Mouse (Mus musculus): ENCODE results near the gene Ddx24.
A peak's percentile ranks its signal among the peaks of the same experiment; 100 is the strongest.
"Not testable (repeated sequence)": the region's sequence is repeated elsewhere in the genome, so short reads cannot be mapped to it uniquely, and the experiment has no call there.

Gene Ddx24

GRCm38 (mm10) chr12:103425729-103426470 lies at the start of gene Ddx24:
Gene Ddx24 (minus strand): TSS chr12:103425830.
- DNase-seq, result peak; percentile 99

- DNase-seq, result no peak
These were observed 48.9 kb upstream of the Ddx24 start for GRCm38 (mm10) chr12:103474481-103474880.

DNA sequence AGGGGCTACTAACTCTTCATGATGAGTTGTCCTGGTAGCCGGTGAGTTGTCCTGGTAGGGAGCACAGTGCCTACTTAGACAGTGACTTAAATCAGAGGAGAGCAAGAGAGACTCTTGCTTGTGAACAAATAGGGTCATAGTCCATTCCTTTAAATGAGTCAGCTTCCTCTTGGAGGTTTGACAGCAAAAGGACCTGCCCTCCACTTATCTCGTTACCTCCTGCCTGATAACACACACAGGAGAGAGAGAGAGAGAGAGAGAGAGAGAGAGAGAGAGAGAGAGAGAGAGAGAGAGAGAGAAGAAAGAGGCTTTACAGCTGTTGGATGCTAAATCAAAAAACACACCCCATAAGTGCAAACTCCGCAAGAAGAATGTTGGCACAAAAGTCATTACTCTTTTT lies 31.5 kb upstream of the Ddx24 start, which contains the start of gene Ifi27l2b:
TSS of gene Ifi27l2b (minus strand) at position 84 of the 400 bp plus-strand sequence.
- DNase-seq, result no peak

- not testable (repeated sequence) for DNase-seq
These were observed 31.1 kb upstream of the Ddx24 start for GRCm38 (mm10) chr12:103456727-103457126.

DNA sequence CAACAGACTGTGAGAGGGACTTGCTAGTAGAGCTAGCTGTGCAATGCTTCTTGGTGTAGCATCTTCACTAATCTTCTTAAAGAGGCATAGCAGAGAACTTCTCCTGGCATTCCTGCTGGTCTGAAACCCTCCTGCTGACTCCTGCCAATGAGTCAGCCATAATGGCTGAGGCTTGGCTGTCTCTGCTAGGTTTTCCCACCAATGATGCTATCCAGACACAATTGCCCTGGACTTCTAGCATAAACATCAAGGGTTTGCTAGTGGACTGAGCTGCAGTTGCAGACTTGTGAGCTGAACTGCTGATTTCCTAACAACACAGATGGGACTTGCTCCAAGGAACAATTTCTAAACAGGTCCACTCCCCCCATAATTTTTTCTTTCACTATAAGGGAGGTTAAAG lies 27.7 kb upstream of the Ddx24 start:
- no peak for DNase-seq

DNA sequence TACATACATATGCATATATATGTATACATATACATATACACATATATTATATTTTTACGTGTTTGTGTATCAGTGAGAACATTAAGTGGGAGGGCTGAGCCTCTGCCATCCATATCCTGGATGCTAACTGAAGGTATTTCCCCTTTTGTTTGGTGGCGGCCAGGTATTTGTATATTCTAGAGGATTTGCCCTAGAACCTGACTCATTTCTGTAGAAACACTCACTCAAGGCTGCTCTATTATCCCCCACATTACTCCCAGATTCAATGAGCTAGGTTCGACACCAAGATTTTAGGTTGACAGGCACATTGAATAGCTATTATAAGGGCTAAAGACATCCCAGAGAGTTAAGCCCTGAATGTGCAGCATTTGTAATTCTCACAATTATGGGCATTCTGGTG lies 19.4 kb upstream of the Ddx24 start:
- no peak for DNase-seq

DNA sequence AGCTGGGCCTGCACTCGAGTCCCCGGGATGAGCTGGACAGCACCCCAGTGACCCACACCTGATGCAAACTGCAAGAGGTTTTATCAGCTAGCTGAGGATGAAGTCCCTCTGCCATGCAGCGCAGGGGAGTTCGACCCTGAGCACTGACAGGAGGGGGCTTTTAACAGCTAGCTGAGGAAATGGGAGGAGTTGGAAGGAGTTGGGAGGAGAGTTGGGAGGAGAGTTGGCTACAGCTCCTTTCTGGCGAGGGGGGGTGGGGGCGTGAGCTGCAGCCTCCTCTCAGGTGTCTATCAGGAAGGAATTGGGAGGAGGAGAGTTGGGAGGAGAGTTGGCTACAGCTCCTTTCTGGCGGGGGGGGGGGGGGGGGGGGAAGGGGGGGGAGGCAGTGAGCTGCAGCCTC lies 18.6 kb upstream of the Ddx24 start:
- not testable (repeated sequence) for DNase-seq

- no peak for DNase-seq
These were observed 17.9 kb upstream of the Ddx24 start, which contains the start of gene Ifi27l2a for GRCm38 (mm10) chr12:103443524-103443923. Gene Ifi27l2a (minus strand): TSS chr12:103443680.

DNA sequence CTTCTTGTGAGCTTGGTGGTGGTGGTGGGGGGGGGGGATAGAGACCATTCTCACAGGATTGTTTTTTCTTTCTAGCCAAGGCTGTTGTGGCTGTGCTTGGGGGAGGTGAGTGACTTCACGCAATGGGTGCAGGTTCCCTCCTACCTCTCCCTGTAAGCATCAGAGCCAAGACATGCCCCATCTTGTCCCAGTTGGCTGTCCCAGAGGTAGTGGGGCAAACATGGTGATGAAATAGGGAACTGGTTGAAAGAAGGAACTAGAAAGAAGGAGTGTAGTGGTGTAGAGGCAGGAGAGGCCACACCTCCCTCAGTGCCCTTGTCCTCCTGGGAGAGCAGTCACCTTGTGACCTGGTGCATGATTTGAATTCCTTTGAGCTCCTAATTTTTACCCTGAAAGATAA lies 12.0 kb upstream of the Ddx24 start:
- DNase-seq, result no peak

GRCm38 (mm10) chr12:103434861-103435260 lies 9.2 kb upstream of the Ddx24 start:
- DNase-seq, result no peak

DNA sequence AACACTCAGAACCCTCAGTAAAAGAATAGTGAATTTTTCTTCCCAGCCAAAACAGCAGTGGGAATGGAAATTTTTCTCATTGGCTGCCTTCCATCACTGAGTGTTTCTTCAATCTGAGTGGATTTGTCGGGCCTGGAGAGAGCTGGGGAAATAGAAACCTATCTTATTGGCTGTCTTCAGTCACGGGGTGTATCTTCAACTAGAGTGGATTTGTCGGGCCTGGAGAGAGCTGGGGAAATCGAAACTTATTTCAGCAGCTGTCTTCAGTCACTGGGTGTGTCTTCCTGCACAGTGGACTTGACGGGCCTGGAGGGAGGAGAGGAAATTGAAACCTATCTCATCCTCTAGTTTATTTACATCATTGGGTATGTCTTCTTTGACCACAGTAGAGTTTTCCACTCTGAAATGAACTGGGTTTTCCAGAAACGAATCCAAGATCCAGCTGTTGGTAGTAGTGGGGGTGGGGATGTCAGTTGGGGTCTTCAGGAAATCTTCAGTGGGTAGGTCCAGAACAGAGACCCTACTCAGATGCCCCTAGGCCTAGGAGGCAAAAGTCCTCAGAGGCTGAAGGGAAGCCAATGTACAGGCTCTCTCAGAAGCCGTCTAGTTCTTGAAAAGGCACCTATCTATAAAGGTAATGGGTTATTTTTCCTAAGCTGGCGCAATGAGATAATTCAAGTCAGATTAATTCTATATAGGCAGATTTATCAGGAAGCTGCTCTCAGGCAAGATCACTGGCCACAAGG lies 8.5 kb upstream of the Ddx24 start, which contains the start of gene Ifi27:
TSS of gene Ifi27 (plus strand) at position 226 of the 746 bp plus-strand sequence.
- DNase-seq, result peak; percentile 90

- no peak for DNase-seq
These were observed 7.8 kb upstream of the Ddx24 start for GRCm38 (mm10) chr12:103433430-103433829.

DNA sequence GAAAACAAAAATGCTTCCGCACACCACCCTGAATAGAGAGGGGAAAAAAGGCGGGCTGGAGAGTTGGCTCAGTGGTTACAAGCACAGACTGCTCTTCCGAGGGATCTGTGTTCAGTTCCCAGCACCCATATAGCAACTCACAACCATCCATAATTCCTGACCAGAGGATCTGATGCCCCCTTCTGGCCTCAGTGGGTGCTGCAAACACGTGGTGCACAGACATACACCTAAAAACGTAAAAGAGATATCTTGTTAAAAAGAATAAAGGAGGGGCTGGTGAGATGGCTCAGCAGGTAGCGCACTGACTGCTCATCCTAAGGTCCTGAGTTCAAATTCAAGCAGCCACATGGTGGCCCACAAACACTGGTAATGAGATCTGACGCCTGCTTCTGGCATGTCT lies 1.1 kb upstream of the Ddx24 start:
- DNase-seq, result no peak

GRCm38 (mm10) chr12:103425016-103425728 lies 458 bp downstream of the Ddx24 start:
- DNase-seq, result no peak

DNA sequence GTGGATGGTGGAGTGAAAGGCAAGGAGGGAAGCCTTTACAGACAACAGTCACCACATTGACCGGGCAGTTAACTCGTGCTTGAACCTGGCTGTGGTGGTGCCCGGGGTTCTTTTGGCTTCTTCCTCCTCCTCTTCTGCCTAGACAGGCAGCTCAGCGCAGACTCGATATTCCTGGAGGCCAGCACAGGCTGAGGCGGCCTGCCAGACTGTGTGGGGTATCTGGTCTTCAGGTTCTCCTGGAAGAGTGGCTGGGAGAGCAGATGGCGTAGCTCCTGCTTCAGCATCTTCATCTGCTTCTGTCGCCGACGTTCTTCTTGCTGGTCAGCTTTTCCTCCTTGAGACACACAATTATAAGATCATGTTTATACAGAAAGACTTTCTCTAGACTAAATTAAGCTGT lies 17.5 kb downstream of the Ddx24 start:
- DNase-seq, result no peak

DNA sequence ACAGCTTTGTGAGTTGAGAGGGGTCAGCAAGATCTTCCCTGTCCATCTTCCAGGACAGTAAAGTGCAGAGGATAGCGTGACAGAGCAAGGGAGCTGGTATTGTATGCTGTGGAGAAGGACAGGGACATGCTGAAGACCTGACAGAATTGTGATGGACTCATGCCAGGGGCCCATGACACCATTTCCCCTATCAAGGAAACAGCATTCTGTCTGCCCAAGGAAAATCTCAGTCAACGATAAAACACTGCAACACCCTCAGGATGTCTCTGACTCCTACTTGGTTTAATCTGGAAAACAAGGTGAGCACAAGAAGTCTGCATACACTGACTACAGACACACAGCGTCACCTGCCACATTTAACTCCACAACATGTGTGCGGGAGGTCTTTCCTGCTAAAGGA lies 17.9 kb downstream of the Ddx24 start, which contains the start of gene 9330161L09Rik:
TSS of gene 9330161L09Rik (minus strand) at position 101 of the 400 bp plus-strand sequence.
- no peak for DNase-seq

DNA sequence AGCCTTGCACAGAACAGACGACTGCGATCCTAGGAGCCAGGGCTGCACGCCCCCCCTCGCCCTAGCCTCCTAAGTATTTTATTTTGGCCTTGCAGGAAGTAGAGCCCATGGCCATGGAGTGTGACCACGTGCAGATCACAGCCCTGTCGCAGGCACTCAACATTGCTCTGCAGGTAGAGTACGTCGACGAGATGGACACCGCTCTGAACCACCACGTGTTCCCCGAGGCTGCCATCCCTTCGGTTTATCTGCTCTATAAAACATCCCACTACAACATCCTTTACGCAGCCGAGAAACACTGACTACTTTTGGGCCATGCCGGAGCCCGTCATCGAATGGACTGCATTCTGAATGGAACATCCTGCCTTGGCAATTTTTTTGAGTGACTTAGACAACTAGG lies 21.5 kb downstream of the Ddx24 start:
- no peak for DNase-seq

DNA sequence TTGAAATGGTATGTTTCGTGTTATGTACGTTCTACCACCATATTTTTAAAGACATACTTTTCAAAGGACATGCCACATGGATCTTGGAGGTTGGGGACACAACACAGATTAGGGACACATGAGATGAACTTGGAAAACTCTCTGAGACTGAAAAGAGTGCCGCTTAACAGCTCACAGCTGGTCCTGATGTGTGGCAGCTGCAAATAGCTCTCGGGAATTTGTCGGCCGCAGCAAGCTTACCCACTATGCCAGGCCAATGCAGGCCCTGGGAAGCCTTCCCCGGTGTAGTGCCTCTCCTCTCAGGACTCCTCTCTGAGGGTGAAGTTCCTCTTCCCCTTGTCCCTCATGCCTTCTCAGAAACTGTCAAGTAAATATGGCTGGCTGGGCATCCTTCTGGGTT lies 28.9 kb downstream of the Ddx24 start:
- peak; percentile 61 for DNase-seq

- no peak for DNase-seq
These were observed 29.9 kb downstream of the Ddx24 start for GRCm38 (mm10) chr12:103395486-103396275.

DNA sequence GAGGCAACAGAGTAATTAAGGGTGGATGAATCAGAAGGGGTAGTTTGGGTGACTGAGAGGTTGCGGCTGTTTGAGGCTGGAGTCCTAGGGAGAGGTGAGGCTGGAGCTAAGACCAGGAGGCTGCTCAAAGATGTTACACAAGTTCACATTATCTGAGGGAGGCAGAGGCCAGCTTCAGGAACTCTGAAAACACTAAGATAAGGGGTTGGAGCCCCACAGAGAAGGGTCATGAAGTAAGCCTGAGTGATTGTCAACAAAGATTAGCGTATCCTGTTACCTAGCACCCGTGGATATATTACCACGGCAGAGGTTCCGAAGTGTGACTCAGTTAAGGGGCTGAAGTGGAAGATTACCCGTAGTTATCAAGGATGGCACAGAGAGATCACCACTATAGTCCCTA lies 32.1 kb downstream of the Ddx24 start:
- DNase-seq, result no peak

GRCm38 (mm10) chr12:103391098-103391497 lies 34.5 kb downstream of the Ddx24 start:
- DNase-seq, result no peak

GRCm38 (mm10) chr12:103389982-103390381 lies 35.6 kb downstream of the Ddx24 start:
- DNase-seq, result no peak

- DNase-seq, result no peak
These were observed 36.3 kb downstream of the Ddx24 start for GRCm38 (mm10) chr12:103389348-103389727.
